Mouse (Mus musculus) kidney, adult 2 months (tissue): ENCODE measurements at regions not wholly inside any gene's neighbourhood (a gene's known extent, or its start where the extent isn't known, plus 50 kb on each side); places are given as distances from the start of the nearest gene placed in this dataset.

Source experiments
- DNase-seq: peaks from one replicate; pipeline ENCODE4 v3.0.0; 2021
- H3K27ac ChIP-seq: fragments of 200-500 bp; 2 replicates; pipeline ENCODE4 v1.5.1; 2012; ENCODE audit warnings: low read depth, low read length, control low read depth, inconsistent platforms; ENCODE audit not compliant: insufficient read depth
- H3K27me3 ChIP-seq: fragments of 200-500 bp; replicated peaks from 2 replicates; pipeline ENCODE4 v1.6.1; 2012; ENCODE audit warnings: mild to moderate bottlenecking, moderate library complexity, low read length, inconsistent platforms; ENCODE audit not compliant: control insufficient read depth, insufficient read depth
- H3K36me3 ChIP-seq: fragments of 200-500 bp; 2 replicates; pipeline ENCODE4 v1.6.1; 2012; ENCODE audit warnings: mild to moderate bottlenecking, moderate library complexity, low read length, inconsistent platforms; ENCODE audit not compliant: control insufficient read depth, insufficient read depth
- H3K4me1 ChIP-seq: fragments of 200-500 bp; 2 replicates; pipeline ENCODE4 v1.6.1; 2011; ENCODE audit warnings: low read length; ENCODE audit not compliant: control insufficient read depth, insufficient read depth
- H3K4me3 ChIP-seq: fragments of 200-500 bp; 2 replicates; pipeline ENCODE4 v1.5.1; 2011; ENCODE audit warnings: mild to moderate bottlenecking, low read depth, low read length, control low read depth; ENCODE audit not compliant: insufficient read depth
- CTCF ChIP-seq: fragments of 200-500 bp; conservative IDR thresholded peaks from 2 replicates; pipeline ENCODE4 v1.5.1; 2011; ENCODE audit warnings: low read depth, mild to moderate bottlenecking, control low read depth, low read length, moderate library complexity, mixed read lengths; ENCODE audit not compliant: insufficient read depth, insufficient read length
- POLR2A ChIP-seq: fragments of 200-500 bp; IDR thresholded peaks from one replicate; pipeline ENCODE4 v1.6.1; 2011; ENCODE audit warnings: low read depth, low read length, control low read depth
- WGBS: fragments of 180-500 bp; shearing (Covaris S2); methylation state at CpG from one replicate; pipeline ENCODE4 v1.1.7; 2018; 5-methylcytosine and 5-hydroxymethylcytosine counted together

GRCm38 (mm10) chr3:127954856-127955255 is 58.7 kb upstream of the Fam241a start:
- Histone ChIP-seq H3K4me3 (no peak overlapping the region), H3K27ac (no peak overlapping the region), H3K27me3 (no peaks in the 10 kb centered on the region), H3K36me3 (no peaks in the 10 kb centered on the region), H3K4me1 (no peaks in the 10 kb centered on the region)
- TF ChIP-seq POLR2A (no peak), CTCF (no peak)
- DNase-seq: no peak
- 91% methylated on average over 4 of the region's 4 CpGs for WGBS

- Histone ChIP-seq H3K4me1 (no peaks in the 10 kb centered on the region), H3K4me3 (no peak overlapping the region), H3K27me3 (no peaks in the 10 kb centered on the region), H3K36me3 (no peaks in the 10 kb centered on the region), H3K27ac (no peak overlapping the region)
- no peak for TF ChIP-seq POLR2A
- TF ChIP-seq CTCF: no peak
- DNase-seq: no peak
- WGBS: 85% methylated on average over 4 of the region's 4 CpGs
These were observed 57.5 kb upstream of the Fam241a start for GRCm38 (mm10) chr3:127953610-127954009.

- peak; percentile 78 for DNase-seq
- H3K27ac ChIP-seq: no peak overlapping the region
- H3K27me3 ChIP-seq: no peaks in the 10 kb centered on the region
- 45% methylated on average over 6 of the region's 6 CpGs for WGBS
- TF ChIP-seq POLR2A (no peak), CTCF (peak; percentile 45)
- no peaks in the 10 kb centered on the region for H3K4me1 ChIP-seq
- no peaks in the 10 kb centered on the region for H3K36me3 ChIP-seq
- H3K4me3 ChIP-seq: no peak overlapping the region
These were observed 52.9 kb upstream of the Fam241a start for GRCm38 (mm10) chr3:127948898-127949620.

DNA sequence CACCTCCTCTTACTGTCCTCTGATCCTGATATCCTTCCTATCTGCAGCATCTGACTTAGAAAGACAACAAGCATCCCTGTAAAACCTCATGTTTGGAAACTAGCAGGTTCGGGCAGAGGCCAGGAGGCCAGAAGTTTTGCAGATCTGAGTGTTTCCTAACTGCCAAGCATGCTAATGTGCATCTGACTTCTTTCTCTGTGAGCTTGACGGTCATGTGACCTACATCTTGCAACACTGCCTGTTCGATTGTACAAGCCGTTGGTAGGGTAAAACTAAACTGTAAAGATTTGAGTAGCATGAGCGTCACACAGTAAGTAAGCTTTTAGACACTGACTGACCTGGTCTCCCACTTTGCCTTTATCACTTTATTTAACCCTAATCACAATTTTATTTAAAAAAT is 52.2 kb upstream of the Fam241a start:
- no peak for DNase-seq
- H3K27me3 ChIP-seq: no peaks in the 10 kb centered on the region
- WGBS: 81% methylated on average over 5 of the region's 5 CpGs

More for the DNA sequence above, 52.2 kb upstream of the Fam241a start:
- Histone ChIP-seq H3K4me1 (no peaks in the 10 kb centered on the region), H3K27ac (no peak overlapping the region), H3K36me3 (no peaks in the 10 kb centered on the region), H3K4me3 (no peak overlapping the region)
- TF ChIP-seq POLR2A (no peak), CTCF (no peak)
